Mouse (Mus musculus) skeletal muscle tissue, adult 2 months (tissue): ENCODE measurements at regions not wholly inside any gene's neighbourhood (a gene's known extent, or its start where the extent isn't known, plus 50 kb on each side); places are given as distances from the start of the nearest gene placed in this dataset.

Source experiments
- DNase-seq: peaks from one replicate; pipeline ENCODE4 v3.0.0-alpha.2; 2012; ENCODE audit warnings: low read depth, low spot score

DNA sequence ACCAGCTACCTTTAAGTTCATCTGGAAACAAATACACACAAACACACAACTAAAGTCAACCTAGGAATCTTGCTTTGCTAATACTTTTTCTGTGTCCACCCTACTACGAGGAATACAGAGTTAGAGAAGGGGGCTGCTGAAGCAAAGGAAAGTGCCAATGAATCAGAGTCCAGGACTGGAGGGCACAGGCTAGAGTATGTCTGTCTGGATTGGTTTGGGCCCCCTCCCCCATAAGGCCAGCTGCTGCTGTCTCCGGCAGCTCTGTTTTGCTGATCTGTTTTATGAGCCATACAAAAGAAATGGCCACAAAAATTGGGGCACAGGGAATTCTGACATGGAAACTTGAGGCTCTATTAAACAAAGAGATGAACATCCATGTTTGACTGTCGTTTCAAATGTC lies 74.8 kb upstream of the Slc25a13 start:
- DNase-seq = no peak

DNA sequence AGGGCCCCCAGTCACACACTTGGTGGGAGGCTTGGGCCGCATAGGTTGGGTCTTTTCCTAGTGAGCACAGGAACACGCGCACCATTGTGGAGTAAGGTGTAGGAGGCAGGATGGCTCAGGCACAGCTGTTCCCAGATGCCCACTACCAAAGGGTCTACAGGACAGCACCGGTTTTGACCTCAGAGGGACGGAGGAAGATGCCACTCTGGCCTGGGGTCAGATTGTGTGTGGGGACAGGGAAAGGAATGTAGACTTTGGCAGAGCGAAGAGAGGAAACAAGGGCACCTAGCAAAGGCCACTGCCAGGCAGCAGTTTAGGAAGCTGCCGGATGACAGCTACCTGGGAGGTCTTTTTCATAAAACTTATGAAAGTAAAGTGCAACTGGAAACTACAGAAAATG lies 73.5 kb upstream of the Slc25a13 start:
- no peak for DNase-seq

DNA sequence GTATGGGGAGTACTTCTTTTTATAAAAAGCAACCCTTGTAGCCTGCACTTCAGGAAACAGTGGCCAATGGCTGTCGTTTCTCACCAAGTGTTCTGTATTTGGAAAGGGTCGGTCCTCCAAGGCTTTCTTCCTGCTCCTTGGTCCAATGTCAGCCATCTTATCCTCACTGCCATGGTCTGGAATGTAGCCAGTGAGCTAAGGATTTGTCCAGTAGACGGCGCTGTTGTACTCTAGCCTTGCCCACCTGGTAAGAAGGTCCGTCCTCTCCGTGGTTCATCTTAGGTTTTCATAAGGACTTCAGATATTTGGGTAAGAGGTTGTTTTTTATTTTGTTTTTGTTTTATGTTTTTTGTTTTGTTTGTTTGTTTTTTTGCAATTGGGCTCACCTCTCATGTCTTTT lies 72.8 kb upstream of the Slc25a13 start:
- peak; percentile 25 for DNase-seq

DNA sequence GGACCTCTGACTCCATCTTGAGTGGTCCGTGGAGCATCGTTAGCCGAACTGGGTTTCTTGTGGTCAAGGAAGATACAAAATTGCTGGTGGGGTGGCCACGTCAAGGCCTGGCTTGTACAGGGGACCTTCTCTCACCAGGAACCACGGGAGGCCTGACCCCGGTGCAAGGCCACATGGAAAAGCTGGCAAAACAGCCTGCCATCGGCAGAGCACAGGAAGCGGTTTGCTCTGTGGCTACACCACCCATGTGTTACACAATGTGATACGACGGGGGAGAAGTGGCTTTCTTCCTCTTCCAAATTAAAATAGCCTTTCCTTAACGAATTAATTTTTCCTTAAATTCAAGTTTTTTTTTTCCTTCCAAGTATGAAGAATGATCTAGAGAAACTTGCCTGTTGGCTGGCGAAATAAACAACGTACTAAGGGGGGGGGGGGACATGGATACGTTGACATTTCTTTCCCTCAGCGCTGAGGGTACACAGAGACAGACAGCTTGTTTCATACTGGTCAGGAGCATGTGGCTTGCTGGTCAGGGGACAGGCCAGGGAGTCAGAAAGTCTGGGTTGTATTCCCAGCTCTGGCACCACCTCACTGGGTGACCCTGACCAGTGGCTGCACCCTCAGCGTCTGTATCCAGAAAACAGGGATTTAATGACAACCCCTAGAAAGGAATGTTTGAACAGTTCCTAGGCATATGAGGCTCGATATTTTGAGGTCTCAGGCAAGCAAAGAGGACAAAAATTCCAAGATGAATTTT lies 64.0 kb upstream of the Slc25a13 start:
- peak; percentile 25 for DNase-seq

DNA sequence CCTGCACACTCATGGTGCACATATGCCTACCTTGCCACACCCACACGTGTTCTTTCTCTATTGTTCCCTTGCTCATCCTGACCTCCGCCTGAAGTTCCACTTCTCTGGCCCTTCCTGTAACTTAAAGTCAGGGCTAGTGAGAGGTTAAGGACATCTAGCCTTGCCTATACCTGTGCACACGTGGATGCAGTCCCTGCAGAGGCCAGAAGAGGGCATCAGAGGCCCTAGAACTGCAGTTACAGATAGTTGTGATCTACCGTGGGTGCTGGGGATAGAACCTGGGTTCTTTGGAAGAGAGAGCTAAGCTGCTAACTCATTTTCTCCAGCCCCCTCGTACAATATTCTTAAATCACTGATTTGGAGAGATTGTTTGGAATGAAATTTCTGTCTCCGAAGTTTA lies 62.7 kb upstream of the Slc25a13 start:
- DNase-seq = no peak

DNA sequence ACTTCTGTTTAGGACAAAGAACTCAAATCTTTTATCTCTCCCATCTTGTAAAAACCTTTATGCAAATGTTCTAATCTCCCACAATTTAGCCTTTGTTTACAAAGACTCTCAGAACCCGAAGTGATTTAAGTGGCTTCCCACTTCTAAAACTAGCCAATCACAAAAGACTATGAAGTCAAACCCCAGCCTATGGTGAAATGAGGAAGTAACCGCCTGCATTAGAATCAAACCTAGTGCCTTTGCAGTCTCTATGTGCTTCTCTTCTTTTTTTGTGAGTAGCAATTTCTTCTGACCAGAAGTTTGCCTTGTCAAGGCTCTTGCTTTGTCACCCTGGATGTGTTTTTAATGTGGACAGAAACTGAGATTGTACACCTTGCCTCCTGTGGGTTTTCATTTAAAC lies 53.6 kb upstream of the Slc25a13 start:
- no peak for DNase-seq
